Mouse (Mus musculus) limb, embryonic 12.5 days (tissue): ENCODE results near the gene Vmn2r56. TPM values are rescaled to one million over a fixed set of nuclear protein-coding genes. Genes with fewer than 3 reads are reported as not detected.

ENCODE experiments used
- polyA plus RNA-seq: library from polyadenylated mRNA; unstranded; fragments of >200 nt; fragmentation: Nextera tagmentation; extraction: Ambion mirVana; gene quantifications from 2 replicates; pipeline ENCODE4 v1.2.1, GENCODE M21; 2016

The Vmn2r56 gene
- polyA plus RNA-seq, 1 experiment from 2014 or later, result not detected

Other genes with a start within 250 kb of the Vmn2r56 start
- gene 2900092C05Rik, start 222.5 kb downstream of the Vmn2r56 start, polyA plus RNA-seq, result not detected in 2 replicates
- gene Vmn2r53, start 126.2 kb downstream of the Vmn2r56 start, polyA plus RNA-seq, result not detected in 2 replicates
- gene Vmn2r54, start 94.7 kb downstream of the Vmn2r56 start, polyA plus RNA-seq, result not detected in 2 replicates
- gene Vmn2r55, start 50.0 kb downstream of the Vmn2r56 start, polyA plus RNA-seq, result not detected in 2 replicates
- 17.4 and 17.8 TPM in 2 replicates for gene Zscan18, start 68.6 kb upstream of the Vmn2r56 start, polyA plus RNA-seq
- 19.7 TPM in 2 replicates for gene Zfp329, start 83.9 kb upstream of the Vmn2r56 start, polyA plus RNA-seq
- 34.9 and 37.4 TPM in 2 replicates for gene Zfp110, start 99.8 kb upstream of the Vmn2r56 start, polyA plus RNA-seq
- gene Zfp128, start 146.2 kb upstream of the Vmn2r56 start, polyA plus RNA-seq, result 7.1 and 8.0 TPM in 2 replicates
- 15.6 and 16.4 TPM in 2 replicates for gene Zscan22, start 162.8 kb upstream of the Vmn2r56 start, polyA plus RNA-seq
- 884 and 916 TPM in 2 replicates for gene Rps5, start 187.3 kb upstream of the Vmn2r56 start, polyA plus RNA-seq
- 0.70 and 0.83 TPM in 2 replicates for gene Rnf225, start 192.4 kb upstream of the Vmn2r56 start, polyA plus RNA-seq
- gene Zfp324, start 230.8 kb upstream of the Vmn2r56 start, polyA plus RNA-seq, result 10.9 and 13.3 TPM in 2 replicates
- 11.4 and 13.5 TPM in 2 replicates for gene Zfp446, start 242.8 kb upstream of the Vmn2r56 start, polyA plus RNA-seq